ENCODE assay signal across 23 mouse cellular contexts in the genomic region with DNA sequence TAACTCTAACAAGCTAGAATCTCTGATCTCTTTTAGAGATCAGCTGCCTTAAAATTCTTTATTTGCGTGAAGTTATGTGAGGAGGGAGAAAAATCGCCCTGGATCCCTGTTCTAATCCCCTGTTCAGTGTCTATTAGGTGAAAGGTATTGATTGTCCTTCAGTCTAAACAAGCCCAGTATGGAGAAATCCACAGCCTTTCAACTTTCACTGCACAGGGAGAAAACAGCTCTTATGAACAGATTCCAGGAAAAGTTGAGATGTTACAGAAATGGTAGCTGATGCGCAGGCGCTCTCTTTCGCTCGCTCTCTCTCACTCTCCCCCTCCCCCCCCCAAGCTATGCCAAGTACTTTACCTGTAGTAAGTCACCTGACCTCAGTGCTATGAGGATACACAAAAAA. TPM values are rescaled to one million over a fixed set of nuclear protein-coding genes. Genes with fewer than 3 reads are reported as not detected.
A peak's percentile ranks its signal among the peaks of the same experiment; 100 is the strongest.
DNase-seq lines count a peak whose midpoint lies in the region; ATAC-seq and TF ChIP-seq lines count a peak whose summit lies in the region.
"Had no signal": no experiment of that assay in that cellular context is flagged by ENCODE, and none has a peak within 500 bp of the region (broad histone marks: within the 10 kb centered on the region; RNA-seq: fewer than 3 reads in every experiment).

No protein-coding gene starts in this region.

- WGBS in liver, adult 2 months: 27% methylated on average over 6 of the region's 6 CpGs
- 82% methylated on average over 6 of the region's 6 CpGs for whole genome bisulfite sequencing in liver, embryonic 16.5 days (ENCODE audit: insufficient replicate concordance)
- WGBS in liver, embryonic 12.5 days (ENCODE audit: insufficient replicate concordance): 78% methylated on average over 6 of the region's 6 CpGs
- WGBS in liver, postnatal 0 days (ENCODE audit: insufficient replicate concordance): 71% methylated on average over 6 of the region's 6 CpGs

- no peak for TF ChIP-seq CTCF in liver, adult 2 months (IDR thresholded peaks at IDR 0.05; ENCODE audit: low read depth, low read length)
- no peak for TF ChIP-seq CTCF in liver, postnatal 0 days (IDR thresholded peaks at IDR 0.05; ENCODE audit: low read depth)

- H3K4me2 ChIP-seq in liver, embryonic 16.5 days (ENCODE audit: low read depth, low read length): no peak overlapping the region
- no peak overlapping the region for H3K4me2 ChIP-seq in liver, embryonic 12.5 days
- peak overlapping the region; percentile 30; the same call in 1 of the 2 replicates for H3K4me2 ChIP-seq in liver, postnatal 0 days (ENCODE audit: low read depth, low read length)
- H3K4me2 ChIP-seq: embryonic facial prominence, embryonic 12.5 days; forebrain, embryonic 13.5 days; forebrain, embryonic 15.5 days had no signal

- no peaks in the 10 kb centered on the region for H3K9me3 ChIP-seq in liver, embryonic 16.5 days (replicated peaks; ENCODE audit: control insufficient read depth, low read length)
- no peaks in the 10 kb centered on the region for H3K9me3 ChIP-seq in liver, embryonic 12.5 days (replicated peaks)
- no peaks in the 10 kb centered on the region for H3K9me3 ChIP-seq in liver, postnatal 0 days (ENCODE audit: low read length)
- H3K9me3 ChIP-seq: embryonic facial prominence, embryonic 10.5 days; embryonic facial prominence, embryonic 12.5 days; forebrain, embryonic 13.5 days; forebrain, embryonic 15.5 days; G1E had no signal

- peaks cover 32% of the 10 kb centered on the region for H3K4me1 ChIP-seq in liver, adult 2 months (ENCODE audit: control insufficient read depth, insufficient read depth, low read length)
- H3K4me1 ChIP-seq in liver, embryonic 16.5 days (ENCODE audit: control insufficient read depth, low read depth, low read length): peaks cover 25% of the 10 kb centered on the region
- peaks cover 40% of the 10 kb centered on the region for H3K4me1 ChIP-seq in liver, embryonic 12.5 days
- H3K4me1 ChIP-seq in liver, postnatal 0 days (ENCODE audit: insufficient read depth): peaks cover 26% of the 10 kb centered on the region

- DNase-seq in liver, adult 2 months (ENCODE audit: extremely low read depth, low read depth, low spot score): peak; percentile 85
- DNase-seq in liver: no peak
- DNase-seq in liver, postnatal 0 days: peak; percentile 74
- DNase-seq: adrenal gland, adult 8-10 months; adrenal gland, postnatal 14 days; adrenal gland, postnatal 36 days; B cell, adult 2 months; cerebellum, adult 11-12 months; cerebellum, adult 2 months; cerebellum, adult 9-10 months; cerebellum, postnatal 10 days; cerebellum, postnatal 25 days had no signal

- no peak for TF ChIP-seq POLR2A in liver, adult 2 months (IDR thresholded peaks at IDR 0.05; ENCODE audit: extremely low read depth, insufficient read depth, low read length)

- no peak overlapping the region; the same call in 1 of the 2 replicates for H3K9ac ChIP-seq in liver, adult 2 months (ENCODE audit: low read depth, low read length)
- no peak overlapping the region for H3K9ac ChIP-seq in liver, embryonic 16.5 days (ENCODE audit: low read depth, low read length)
- H3K9ac ChIP-seq in liver, embryonic 12.5 days: no peak overlapping the region
- no peak overlapping the region for H3K9ac ChIP-seq in liver, postnatal 0 days (replicated peaks)
- H3K9ac ChIP-seq: embryonic facial prominence, embryonic 12.5 days; forebrain, embryonic 13.5 days; forebrain, embryonic 15.5 days had no signal

- peak overlapping the region; percentile 96 for H3K27ac ChIP-seq in liver, adult 2 months (replicated peaks; ENCODE audit: insufficient read depth, low read depth, low read length)
- peak overlapping the region; percentile 7; the same call in 1 of the 2 replicates for H3K27ac ChIP-seq in liver, embryonic 16.5 days (ENCODE audit: low read length)
- H3K27ac ChIP-seq in liver, embryonic 12.5 days: no peak overlapping the region
- H3K27ac ChIP-seq in liver, postnatal 0 days (ENCODE audit: low read depth): peak overlapping the region; percentile 93
- H3K27ac ChIP-seq: embryonic facial prominence, embryonic 10.5 days; embryonic facial prominence, embryonic 12.5 days; forebrain, embryonic 13.5 days; forebrain, embryonic 15.5 days had no signal

- no peaks in the 10 kb centered on the region for H3K36me3 ChIP-seq in liver, adult 2 months (ENCODE audit: control insufficient read depth, insufficient read depth, low read length)
- no peaks in the 10 kb centered on the region for H3K36me3 ChIP-seq in liver, embryonic 16.5 days (ENCODE audit: control insufficient read depth, insufficient read depth)
- peaks cover 3% of the 10 kb centered on the region; the same call in 1 of the 2 replicates for H3K36me3 ChIP-seq in liver, embryonic 12.5 days
- no peaks in the 10 kb centered on the region for H3K36me3 ChIP-seq in liver, postnatal 0 days (replicated peaks; ENCODE audit: insufficient read depth, low read length)
- H3K36me3 ChIP-seq: embryonic facial prominence, embryonic 10.5 days; embryonic facial prominence, embryonic 12.5 days; forebrain, embryonic 15.5 days had no signal

- no peak overlapping the region for H3K4me3 ChIP-seq in liver, adult 2 months (ENCODE audit: insufficient read depth, low read depth, low read length)
- H3K4me3 ChIP-seq in liver, embryonic 16.5 days (ENCODE audit: low read depth, low read length): no peak overlapping the region
- no peak overlapping the region for H3K4me3 ChIP-seq in liver, embryonic 12.5 days
- no peak overlapping the region for H3K4me3 ChIP-seq in liver, postnatal 0 days (ENCODE audit: low read depth, low read length)
- H3K4me3 ChIP-seq: embryonic facial prominence, embryonic 10.5 days; embryonic facial prominence, embryonic 12.5 days; forebrain, embryonic 13.5 days; forebrain, embryonic 15.5 days had no signal

- H3K79me2 ChIP-seq in liver, adult 2 months (ENCODE audit: control insufficient read depth, insufficient read depth, low read length): peaks cover 45% of the 10 kb centered on the region

- H3K27me3 ChIP-seq in liver, adult 2 months (ENCODE audit: control insufficient read depth, insufficient read depth, low read length): no peaks in the 10 kb centered on the region
- H3K27me3 ChIP-seq in liver, embryonic 16.5 days (ENCODE audit: control insufficient read depth, insufficient read depth, low read depth, low read length): no peaks in the 10 kb centered on the region
- H3K27me3 ChIP-seq in liver, embryonic 12.5 days (replicated peaks): no peaks in the 10 kb centered on the region
- no peaks in the 10 kb centered on the region for H3K27me3 ChIP-seq in liver, postnatal 0 days (ENCODE audit: insufficient read depth, low read length)
- H3K27me3 ChIP-seq: CH12.LX; embryonic facial prominence, embryonic 12.5 days; forebrain, embryonic 13.5 days; forebrain, embryonic 15.5 days; Patski had no signal

- no peak for TF ChIP-seq EP300 in liver, postnatal 0 days (IDR thresholded peaks at IDR 0.05; ENCODE audit: low read depth)

- no peak for ATAC-seq in liver, embryonic 16.5 days (ENCODE audit: low read depth)
- ATAC-seq in liver, embryonic 12.5 days: no peak
- ATAC-seq in liver, postnatal 0 days: peak; percentile 63
- ATAC-seq: activated CD4-positive, CD25-positive, alpha-beta regulatory T cell, adult 4 months; CD4-positive, CD25-positive, alpha-beta regulatory T cell, adult 4 months; forebrain, embryonic 13.5 days; forebrain, embryonic 15.5 days; Patski had no signal

RNA-seq across cellular contexts. Expression of a gene that starts 4.5 kb away (rescaled TPM):
- total RNA-seq in liver, adult 2 months (2014; rRNA removed): 45.2 and 56.8 TPM in 2 replicates
- 17.7 and 25.3 TPM in 2 replicates for polyA plus RNA-seq in liver, adult 2 months (2012; rRNA removed)
- 37.8 and 39.1 TPM in 2 replicates for polyA plus RNA-seq in liver, embryonic 16.5 days (2015; fragmentation: Nextera tagmentation; extraction: Ambion mirVana)
- polyA plus RNA-seq in liver, embryonic 12.5 days (2016; fragmentation: Nextera tagmentation; extraction: Ambion mirVana): 52.5 and 55.0 TPM in 2 replicates
- 18.5 and 22.5 TPM in 2 replicates for polyA plus RNA-seq in liver, postnatal 0 days (2015; fragmentation: Nextera tagmentation; extraction: Ambion mirVana)

RNA-seq across cellular contexts. Expression of a gene that starts 31.5 kb away (rescaled TPM):
- 25.0 and 28.7 TPM in 2 replicates for total RNA-seq in liver, adult 2 months (2014; rRNA removed)
- polyA plus RNA-seq in liver, adult 2 months (2012; rRNA removed): 4.2 and 4.5 TPM in 2 replicates
- 66.9 and 74.3 TPM in 2 replicates for polyA plus RNA-seq in liver, embryonic 16.5 days (2015; fragmentation: Nextera tagmentation; extraction: Ambion mirVana)
- 207 TPM in 2 replicates for polyA plus RNA-seq in liver, embryonic 12.5 days (2016; fragmentation: Nextera tagmentation; extraction: Ambion mirVana)
- polyA plus RNA-seq in liver, postnatal 0 days (2015; fragmentation: Nextera tagmentation; extraction: Ambion mirVana): 60.7 and 61.7 TPM in 2 replicates

RNA-seq across cellular contexts. Expression of a gene that starts 37.2 kb away (rescaled TPM):
- total RNA-seq in liver, adult 2 months (2014; rRNA removed): 12.1 and 12.4 TPM in 2 replicates
- 23.6 and 26.5 TPM in 2 replicates for polyA plus RNA-seq in liver, adult 2 months (2012; rRNA removed)
- 13.8 and 13.9 TPM in 2 replicates for polyA plus RNA-seq in liver, embryonic 16.5 days (2015; fragmentation: Nextera tagmentation; extraction: Ambion mirVana)
- polyA plus RNA-seq in liver, embryonic 12.5 days (2016; fragmentation: Nextera tagmentation; extraction: Ambion mirVana): 24.7 and 25.3 TPM in 2 replicates
- polyA plus RNA-seq in liver, postnatal 0 days (2015; fragmentation: Nextera tagmentation; extraction: Ambion mirVana): 17.9 TPM in 2 replicates

Comparison
In these comparisons a context has a peak if more than half of its experiments do, and no peak if none do; other contexts are left out.
1. RNA of a gene that starts 31.5 kb away (polyA plus RNA-seq): 207 TPM in liver, embryonic 12.5 days, 66.9 to 74.3 TPM in liver, embryonic 16.5 days and 60.7 to 61.7 TPM in liver, postnatal 0 days; 4.2 to 4.5 TPM in liver, adult 2 months; every median in the first group is over 10 times any median in the second.